Mouse (Mus musculus) erythroblast, adult 5-6 weeks (primary cell): ENCODE data around the gene Gm49405. TPM values are rescaled to one million over a fixed set of nuclear protein-coding genes. Genes with fewer than 3 reads are reported as not detected.
"Not testable (repeated sequence)": the region's sequence is repeated elsewhere in the genome, so short reads cannot be mapped to it uniquely, and the experiment has no call there.

ENCODE experiments used
- ATAC-seq: replicated peaks from 2 replicates; pipeline ENCODE4 v1.8.0; 2016; ENCODE audit warnings: moderate number of reproducible peaks, mild to moderate bottlenecking, moderate TSS enrichment, inconsistent platforms; ENCODE audit not compliant: poor library complexity, low FRiP score, severe bottlenecking
- total RNA-seq, 2 experiments: library from RNA; stranded (forward) in 1 of 2; stranded (reverse) in 1 of 2; fragments of 150-400 nt in 1 of 2; fragments of 200-764, 138-1000 nt in 1 of 2; gene quantifications; 2 replicates each; pipeline versions ENCODE4 v1.2.3 to v1.2.4; 2015 to 2017; ENCODE audit warnings: low replicate concordance in 2 of 2

Gene Gm49405
- total RNA-seq, 2 experiments from 2014 or later, result 0.58 TPM; not detected in 1

- not testable (repeated sequence) for ATAC-seq
These were observed 43.7 kb downstream of the Gm49405 start for GRCm38 (mm10) chr19:4044109-4044508.

GRCm38 (mm10) chr19:4045966-4046865 is 45.8 kb downstream of the Gm49405 start, which contains the start of gene Gstp2:
Gene Gstp2 (minus strand): TSS chr19:4046023.
- peak; percentile 89 for ATAC-seq

- ATAC-seq, result peak; percentile 80
These were observed 46.4 kb downstream of the Gm49405 start for GRCm38 (mm10) chr19:4046866-4047254.

- ATAC-seq, result peak; percentile 50
These were observed 47.4 kb downstream of the Gm49405 start for GRCm38 (mm10) chr19:4047859-4048258.

- ATAC-seq, result not testable (repeated sequence)
These were observed 48.6 kb downstream of the Gm49405 start for GRCm38 (mm10) chr19:4049069-4049468.

GRCm38 (mm10) chr19:4051016-4051415 is 50.6 kb downstream of the Gm49405 start:
- ATAC-seq, result no peak

GRCm38 (mm10) chr19:4051741-4052515 is 51.5 kb downstream of the Gm49405 start:
- no peak for ATAC-seq

- ATAC-seq, result no peak
These were observed 52.1 kb downstream of the Gm49405 start for GRCm38 (mm10) chr19:4052516-4053030.

- ATAC-seq, result no peak
These were observed 54.2 kb downstream of the Gm49405 start for GRCm38 (mm10) chr19:4054613-4055012.

Other genes with a start within 250 kb of the Gm49405 start
Only the 30 nearest of the 32 such genes appear.
- 6.1 and 9.4 TPM in 2 replicates for gene Chka, start 148.9 kb upstream of the Gm49405 start, total RNA-seq (2015; ENCODE audit: low replicate concordance)
- 6.2 and 7.4 TPM in 2 replicates for gene Chka, start 148.9 kb upstream of the Gm49405 start, total RNA-seq (2017; ENCODE audit: low replicate concordance)
- gene Tcirg1, start 93.5 kb upstream of the Gm49405 start, total RNA-seq (2015; ENCODE audit: low replicate concordance), result 41.2 and 46.3 TPM in 2 replicates
- gene Tcirg1, start 93.5 kb upstream of the Gm49405 start, total RNA-seq (2017; ENCODE audit: low replicate concordance), result 22.2 and 37.2 TPM in 2 replicates
- 55.8 and 64.4 TPM in 2 replicates for gene Ndufs8, start 87.9 kb upstream of the Gm49405 start, total RNA-seq (2015; ENCODE audit: low replicate concordance)
- 11.0 and 14.0 TPM in 2 replicates for gene Ndufs8, start 87.9 kb upstream of the Gm49405 start, total RNA-seq (2017; ENCODE audit: low replicate concordance)
- 4.4 and 10.6 TPM in 2 replicates for gene Aldh3b1, start 70.8 kb upstream of the Gm49405 start, total RNA-seq (2015; ENCODE audit: low replicate concordance)
- gene Aldh3b1, start 70.8 kb upstream of the Gm49405 start, total RNA-seq (2017; ENCODE audit: low replicate concordance), result 10.9 and 18.4 TPM in 2 replicates
- gene Unc93b1, start 65.4 kb upstream of the Gm49405 start, total RNA-seq (2015; ENCODE audit: low replicate concordance), result 25.1 and 47.1 TPM in 2 replicates
- gene Unc93b1, start 65.4 kb upstream of the Gm49405 start, total RNA-seq (2017; ENCODE audit: low replicate concordance), result 34.2 and 50.3 TPM in 2 replicates
- 1.7 TPM in 1 of 2 replicates, not detected in the other for gene Aldh3b3, start 42.0 kb upstream of the Gm49405 start, total RNA-seq (2015; ENCODE audit: low replicate concordance)
- 4.9 TPM in 1 of 2 replicates, not detected in the other for gene Aldh3b3, start 42.0 kb upstream of the Gm49405 start, total RNA-seq (2017; ENCODE audit: low replicate concordance)
- gene Aldh3b2, start 28.3 kb upstream of the Gm49405 start, total RNA-seq (2015; ENCODE audit: low replicate concordance), result 0.63 TPM in 1 of 2 replicates, not detected in the other
- gene Aldh3b2, start 28.3 kb upstream of the Gm49405 start, total RNA-seq (2017; ENCODE audit: low replicate concordance), result 1.8 and 1.9 TPM in 2 replicates
- 1.5 TPM in 1 of 2 replicates, not detected in the other for gene Acy3, start 14.1 kb upstream of the Gm49405 start, total RNA-seq (2015; ENCODE audit: low replicate concordance)
- 0.56 TPM in 1 of 2 replicates, not detected in the other for gene Acy3, start 14.1 kb upstream of the Gm49405 start, total RNA-seq (2017; ENCODE audit: low replicate concordance)
- gene Tbx10, start 7.9 kb upstream of the Gm49405 start, total RNA-seq (2015; ENCODE audit: low replicate concordance), result not detected in 2 replicates
- not detected in 2 replicates for gene Tbx10, start 7.9 kb upstream of the Gm49405 start, total RNA-seq (2017; ENCODE audit: low replicate concordance)
- gene Nudt8, start within 50 bp of the Gm49405 start, total RNA-seq (2015; ENCODE audit: low replicate concordance), result 2.7 TPM in 1 of 2 replicates, not detected in the other
- gene Nudt8, start within 50 bp of the Gm49405 start, total RNA-seq (2017; ENCODE audit: low replicate concordance), result 2.4 and 2.5 TPM in 2 replicates
- gene Doc2g, start 2.7 kb downstream of the Gm49405 start, total RNA-seq (2015; ENCODE audit: low replicate concordance), result 0.38 TPM in 1 of 2 replicates, not detected in the other
- not detected in 2 replicates for gene Doc2g, start 2.7 kb downstream of the Gm49405 start, total RNA-seq (2017; ENCODE audit: low replicate concordance)
- gene Ndufv1, start 12.2 kb downstream of the Gm49405 start, total RNA-seq (2015; ENCODE audit: low replicate concordance), result 57.8 and 76.5 TPM in 2 replicates
- gene Ndufv1, start 12.2 kb downstream of the Gm49405 start, total RNA-seq (2017; ENCODE audit: low replicate concordance), result 60.4 and 63.3 TPM in 2 replicates
- gene Gstp1, start 37.4 kb downstream of the Gm49405 start, total RNA-seq (2015; ENCODE audit: low replicate concordance), result 79.2 and 134 TPM in 2 replicates
- 15.5 and 40.6 TPM in 2 replicates for gene Gstp1, start 37.4 kb downstream of the Gm49405 start, total RNA-seq (2017; ENCODE audit: low replicate concordance)
- not detected in 2 replicates for gene Gstp2, start 45.4 kb downstream of the Gm49405 start, total RNA-seq (2015; ENCODE audit: low replicate concordance)
- gene Gstp2, start 45.4 kb downstream of the Gm49405 start, total RNA-seq (2017; ENCODE audit: low replicate concordance), result 1.4 and 2.1 TPM in 2 replicates
- gene Gstp3, start 58.9 kb downstream of the Gm49405 start, total RNA-seq (2015; ENCODE audit: low replicate concordance), result 4.2 and 30.2 TPM in 2 replicates
- gene Gstp3, start 58.9 kb downstream of the Gm49405 start, total RNA-seq (2017; ENCODE audit: low replicate concordance), result 8.4 and 11.1 TPM in 2 replicates
- not detected in 2 replicates for gene Cabp2, start 81.0 kb downstream of the Gm49405 start, total RNA-seq (2015; ENCODE audit: low replicate concordance)
- not detected in 2 replicates for gene Cabp2, start 81.0 kb downstream of the Gm49405 start, total RNA-seq (2017; ENCODE audit: low replicate concordance)
- 51.9 and 92.4 TPM in 2 replicates for gene Cdk2ap2, start 96.6 kb downstream of the Gm49405 start, total RNA-seq (2015; ENCODE audit: low replicate concordance)
- 11.8 and 18.7 TPM in 2 replicates for gene Cdk2ap2, start 96.6 kb downstream of the Gm49405 start, total RNA-seq (2017; ENCODE audit: low replicate concordance)
- 20.1 and 32.7 TPM in 2 replicates for gene Pitpnm1, start 99.4 kb downstream of the Gm49405 start, total RNA-seq (2015; ENCODE audit: low replicate concordance)
- gene Pitpnm1, start 99.4 kb downstream of the Gm49405 start, total RNA-seq (2017; ENCODE audit: low replicate concordance), result 17.0 and 19.7 TPM in 2 replicates
- 35.7 and 52.1 TPM in 2 replicates for gene Aip, start 125.2 kb downstream of the Gm49405 start, total RNA-seq (2015; ENCODE audit: low replicate concordance)
- 20.9 and 49.9 TPM in 2 replicates for gene Aip, start 125.2 kb downstream of the Gm49405 start, total RNA-seq (2017; ENCODE audit: low replicate concordance)
- not detected in 2 replicates for gene Gpr152, start 139.2 kb downstream of the Gm49405 start, total RNA-seq (2015; ENCODE audit: low replicate concordance)
- gene Gpr152, start 139.2 kb downstream of the Gm49405 start, total RNA-seq (2017; ENCODE audit: low replicate concordance), result not detected in 2 replicates
- gene Cabp4, start 143.4 kb downstream of the Gm49405 start, total RNA-seq (2015; ENCODE audit: low replicate concordance), result not detected in 2 replicates
- gene Cabp4, start 143.4 kb downstream of the Gm49405 start, total RNA-seq (2017; ENCODE audit: low replicate concordance), result 0.43 TPM in 1 of 2 replicates, not detected in the other
- gene Coro1b, start 148.0 kb downstream of the Gm49405 start, total RNA-seq (2015; ENCODE audit: low replicate concordance), result 55.8 and 69.6 TPM in 2 replicates
- 19.1 and 22.6 TPM in 2 replicates for gene Coro1b, start 148.0 kb downstream of the Gm49405 start, total RNA-seq (2017; ENCODE audit: low replicate concordance)
- gene Ptprcap, start 153.0 kb downstream of the Gm49405 start, total RNA-seq (2015; ENCODE audit: low replicate concordance), result 22.9 and 36.6 TPM in 2 replicates
- 7.7 and 8.3 TPM in 2 replicates for gene Ptprcap, start 153.0 kb downstream of the Gm49405 start, total RNA-seq (2017; ENCODE audit: low replicate concordance)
- 7.1 and 25.3 TPM in 2 replicates for gene Rps6kb2, start 162.7 kb downstream of the Gm49405 start, total RNA-seq (2015; ENCODE audit: low replicate concordance)
- gene Rps6kb2, start 162.7 kb downstream of the Gm49405 start, total RNA-seq (2017; ENCODE audit: low replicate concordance), result 23.9 and 27.2 TPM in 2 replicates
- 0.84 and 6.5 TPM in 2 replicates for gene Carns1, start 174.9 kb downstream of the Gm49405 start, total RNA-seq (2015; ENCODE audit: low replicate concordance)
- gene Carns1, start 174.9 kb downstream of the Gm49405 start, total RNA-seq (2017; ENCODE audit: low replicate concordance), result 0.60 and 0.70 TPM in 2 replicates
- 8.8 and 25.7 TPM in 2 replicates for gene Tbc1d10c, start 190.7 kb downstream of the Gm49405 start, total RNA-seq (2015; ENCODE audit: low replicate concordance)
- 5.8 and 11.3 TPM in 2 replicates for gene Tbc1d10c, start 190.7 kb downstream of the Gm49405 start, total RNA-seq (2017; ENCODE audit: low replicate concordance)
- 100 and 139 TPM in 2 replicates for gene Ppp1ca, start 191.4 kb downstream of the Gm49405 start, total RNA-seq (2015; ENCODE audit: low replicate concordance)
- 131 and 151 TPM in 2 replicates for gene Ppp1ca, start 191.4 kb downstream of the Gm49405 start, total RNA-seq (2017; ENCODE audit: low replicate concordance)
- 12.7 and 23.2 TPM in 2 replicates for gene Rad9a, start 201.0 kb downstream of the Gm49405 start, total RNA-seq (2015; ENCODE audit: low replicate concordance)
- gene Rad9a, start 201.0 kb downstream of the Gm49405 start, total RNA-seq (2017; ENCODE audit: low replicate concordance), result 9.1 and 15.7 TPM in 2 replicates
- 0.38 TPM in 1 of 2 replicates, not detected in the other for gene Clcf1, start 213.6 kb downstream of the Gm49405 start, total RNA-seq (2015; ENCODE audit: low replicate concordance)
- gene Clcf1, start 213.6 kb downstream of the Gm49405 start, total RNA-seq (2017; ENCODE audit: low replicate concordance), result not detected in 2 replicates
- not detected in 2 replicates for gene AC109138.7, start 213.7 kb downstream of the Gm49405 start, total RNA-seq (2015; ENCODE audit: low replicate concordance)
- not detected in 2 replicates for gene AC109138.7, start 213.7 kb downstream of the Gm49405 start, total RNA-seq (2017; ENCODE audit: low replicate concordance)